Mouse (Mus musculus) erythroblast, embryonic 14.5 days (primary cell): Measurements from ENCODE around the gene Sept5.

Source experiments
- GATA1 ChIP-seq: IDR thresholded peaks from 2 replicates; pipeline ENCODE4 v1.6.1; 2012; ENCODE audit warnings: low read length, inconsistent platforms, mixed read lengths
- TAL1 ChIP-seq: IDR thresholded peaks from 3 replicates; pipeline ENCODE4 v1.6.1; 2012; ENCODE audit warnings: low read length, inconsistent platforms, mixed read lengths

GRCm38 (mm10) chr16:18658597-18658996, 28.8 kb upstream of the Sept5 start:
- TF ChIP-seq TAL1 (no peak), GATA1 (no peak)
